Mouse (Mus musculus) A20 (cell line): ENCODE measurements around the gene Hnf1a.

ENCODE experiments used
- DNase-seq: peaks from one replicate; pipeline ENCODE4 v3.0.0-alpha.2; 2011; ENCODE audit warnings: low read depth, low spot score

Hnf1a gene

DNA sequence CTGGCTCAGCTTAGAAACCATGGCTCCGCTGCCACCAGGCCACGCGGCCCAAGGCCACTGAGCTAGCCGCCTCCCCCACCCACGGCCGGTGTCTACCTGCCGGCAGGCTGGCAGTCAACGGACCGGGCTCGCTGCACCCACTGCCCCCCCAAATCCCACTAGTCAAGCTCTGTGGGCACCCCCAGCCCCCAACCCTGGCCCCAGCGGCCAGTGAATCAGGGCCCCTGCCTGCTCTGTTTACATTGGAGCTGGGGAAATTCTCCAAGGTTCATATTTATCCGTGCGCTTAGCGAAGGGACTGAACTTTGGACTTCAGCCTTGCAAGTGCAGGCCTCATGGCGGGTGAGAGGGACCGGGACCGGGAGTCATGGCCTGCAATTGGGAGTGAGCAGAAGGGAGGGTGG lies at the start of gene Hnf1a:
Gene Hnf1a (minus strand): TSS at position 271 of the 404 bp plus-strand sequence.
- no peak for DNase-seq

DNA sequence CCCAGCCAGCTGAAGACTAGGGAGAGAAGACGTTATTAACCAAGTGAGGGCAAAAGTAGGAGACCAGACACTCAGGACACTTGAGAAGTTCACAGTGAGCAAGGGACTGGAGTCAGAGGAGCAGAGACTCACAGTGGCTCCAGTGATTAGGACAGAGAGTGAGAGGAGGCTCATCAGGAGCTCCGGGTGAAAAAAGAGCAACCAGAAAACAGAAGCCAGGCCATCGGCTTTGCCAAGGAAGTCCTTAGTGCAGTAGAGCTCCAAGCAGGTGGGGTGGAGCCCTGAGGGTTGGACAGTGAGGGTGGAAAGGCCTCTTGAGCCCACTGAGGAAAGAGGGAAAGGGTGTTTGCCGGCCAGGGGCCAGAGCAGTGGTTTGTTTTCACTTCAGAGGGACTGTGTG lies 47.9 kb upstream of the Hnf1a start:
- no peak for DNase-seq

DNA sequence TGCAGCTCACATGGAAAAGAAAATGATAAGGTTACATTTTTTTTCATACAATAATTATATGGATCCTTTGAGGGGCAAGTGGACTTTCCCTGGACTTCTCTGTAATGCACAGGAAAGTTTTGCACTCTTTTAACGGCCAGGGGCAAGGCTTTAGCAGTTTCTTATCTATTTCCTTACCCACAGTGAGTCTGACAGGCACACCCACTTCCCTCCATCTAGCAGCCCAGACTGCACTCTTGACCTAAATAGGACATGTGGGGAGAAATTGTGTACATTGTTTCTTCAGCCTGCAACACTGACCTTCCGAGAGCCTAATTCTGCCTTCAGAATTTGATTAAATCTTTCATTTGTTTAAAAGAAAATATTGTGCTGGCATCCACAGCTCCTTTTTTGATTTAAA lies 47.4 kb upstream of the Hnf1a start:
- DNase-seq = no peak

- peak; percentile 29 for DNase-seq
Observed at GRCm38 (mm10) chr5:115015121-115015520, 44.2 kb upstream of the Hnf1a start.

DNA sequence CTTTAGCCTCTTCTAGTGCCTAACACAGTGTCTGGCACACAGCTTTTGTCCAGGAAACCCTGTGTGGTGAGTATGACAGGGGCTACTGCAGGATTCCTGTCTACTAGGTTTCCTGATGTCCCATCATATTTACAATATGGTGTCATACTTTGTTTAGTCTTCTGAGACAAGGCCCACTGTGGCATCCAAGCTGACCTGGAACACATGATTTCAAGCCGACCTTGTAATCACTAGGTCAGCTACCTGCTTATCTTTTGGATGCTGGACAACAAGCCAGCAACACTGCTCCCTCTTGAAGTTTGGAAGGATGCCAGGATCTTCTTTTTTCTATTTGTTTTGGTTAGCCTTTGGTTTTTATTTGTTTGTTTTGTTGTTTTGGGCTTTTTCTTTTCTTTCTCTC lies 43.7 kb upstream of the Hnf1a start:
- DNase-seq = no peak

DNA sequence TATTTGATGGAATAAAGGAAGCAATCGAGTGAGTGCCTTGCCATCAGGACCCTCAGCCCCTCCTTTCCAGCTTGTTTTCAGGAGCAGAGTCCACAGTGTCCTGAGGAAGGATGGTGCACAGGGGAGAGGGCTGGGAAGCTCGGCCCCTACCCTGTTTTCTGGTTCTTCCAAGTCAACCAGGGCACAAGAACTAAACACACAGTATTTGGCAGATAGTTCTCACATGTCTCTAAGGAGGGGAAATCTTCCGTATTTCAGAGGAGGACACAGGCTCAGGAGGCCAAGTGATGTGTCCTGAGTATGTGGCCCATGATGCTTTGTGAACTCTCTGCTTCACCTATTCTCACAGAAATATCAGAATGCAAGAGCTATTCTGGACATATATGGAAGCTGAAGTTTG lies 42.5 kb upstream of the Hnf1a start:
- no peak for DNase-seq

- peak; percentile 71 for DNase-seq
Observed at GRCm38 (mm10) chr5:115011519-115012261, 40.8 kb upstream of the Hnf1a start.

DNA sequence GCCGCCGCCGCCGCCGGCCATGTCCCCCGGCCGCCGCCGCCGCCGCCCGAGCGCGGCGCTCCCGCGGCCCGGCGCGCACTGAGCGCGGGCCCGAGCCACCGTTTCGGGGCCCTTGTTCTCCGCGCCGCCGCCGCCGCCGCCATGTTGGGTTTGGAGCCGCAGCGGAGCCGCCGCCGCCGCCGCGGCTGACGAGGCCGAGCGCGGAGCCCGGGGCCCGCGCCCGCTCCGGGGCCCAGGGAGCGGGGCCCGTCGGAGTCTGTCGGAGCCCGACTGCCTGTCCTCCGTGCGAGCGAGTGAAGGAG lies 40.3 kb upstream of the Hnf1a start:
- no peak for DNase-seq

DNA sequence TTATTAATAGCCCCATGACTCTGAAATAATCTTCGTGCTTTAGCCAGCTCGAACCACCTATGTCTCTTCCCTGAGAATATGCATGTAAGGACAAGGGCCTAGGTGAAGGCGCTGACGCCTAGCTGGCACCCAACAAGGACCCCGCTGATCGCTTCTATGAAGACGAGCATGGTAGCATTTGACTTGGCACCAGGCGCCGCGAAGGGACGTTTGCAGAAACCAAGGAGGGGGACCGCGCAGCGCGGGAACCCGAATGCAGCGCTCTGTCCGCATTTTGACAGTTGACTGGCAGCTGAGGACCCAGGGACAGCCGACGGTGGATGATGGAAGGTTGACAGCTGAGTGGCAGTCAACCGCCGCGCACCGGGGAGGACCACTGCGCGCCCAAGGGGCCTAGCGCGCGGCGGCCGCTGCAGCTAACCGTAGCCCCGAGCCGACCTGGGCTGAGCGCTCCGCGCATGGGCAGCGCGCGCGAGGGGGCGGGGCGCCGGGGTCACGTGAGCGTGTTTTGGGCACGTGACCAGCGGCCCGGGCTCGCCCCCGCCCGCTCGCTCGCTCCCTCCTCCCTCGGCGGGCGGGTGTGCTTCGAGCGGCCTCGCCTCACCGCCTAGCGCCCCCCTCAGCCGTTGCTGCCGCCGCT lies 39.8 kb upstream of the Hnf1a start, which contains the start of gene Sppl3:
Gene Sppl3 (plus strand): TSS at position 561 of the 640 bp plus-strand sequence.
- DNase-seq = peak; percentile 95

DNA sequence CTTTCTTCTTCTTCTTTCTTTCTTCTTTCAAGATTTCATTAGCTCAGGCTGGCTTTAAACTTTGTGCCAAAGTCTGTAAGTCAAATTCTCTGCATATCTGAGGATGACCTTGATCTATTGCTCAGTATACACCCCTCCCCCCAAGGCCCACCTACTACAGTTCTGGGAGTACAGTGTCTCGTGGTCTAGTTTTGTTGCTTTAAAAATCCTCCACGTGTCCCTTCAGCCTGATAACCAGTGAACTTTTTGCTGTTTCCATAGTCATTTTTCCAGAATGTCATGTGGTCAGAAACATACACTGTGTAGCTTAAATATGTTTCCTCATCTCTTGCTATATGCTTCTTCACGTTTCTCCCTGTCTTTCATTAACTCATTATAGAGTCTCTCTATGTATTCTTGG lies 39.1 kb upstream of the Hnf1a start:
- DNase-seq = no peak

DNA sequence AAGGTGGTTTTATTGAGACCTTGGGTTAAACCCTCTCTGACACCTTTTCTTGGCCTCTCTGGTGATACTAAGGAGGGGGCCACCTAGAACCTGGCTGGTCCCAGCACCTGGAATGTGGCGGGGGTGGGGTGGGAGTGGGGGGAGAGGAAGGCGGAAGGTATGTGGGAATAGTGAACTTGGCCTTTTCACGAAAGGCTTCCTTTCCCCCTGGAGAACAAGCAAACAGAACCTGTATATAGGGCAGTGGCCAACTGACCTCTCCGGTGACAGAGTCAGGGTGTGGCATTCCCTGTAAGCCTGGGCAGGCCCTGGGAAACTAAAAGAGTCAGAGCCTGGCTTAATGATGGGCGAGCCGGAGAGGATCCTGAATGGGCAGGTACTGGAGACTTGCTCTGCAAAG lies 38.2 kb upstream of the Hnf1a start:
- DNase-seq = no peak

GRCm38 (mm10) chr5:115008307-115008706 lies 37.4 kb upstream of the Hnf1a start:
- DNase-seq = no peak

DNA sequence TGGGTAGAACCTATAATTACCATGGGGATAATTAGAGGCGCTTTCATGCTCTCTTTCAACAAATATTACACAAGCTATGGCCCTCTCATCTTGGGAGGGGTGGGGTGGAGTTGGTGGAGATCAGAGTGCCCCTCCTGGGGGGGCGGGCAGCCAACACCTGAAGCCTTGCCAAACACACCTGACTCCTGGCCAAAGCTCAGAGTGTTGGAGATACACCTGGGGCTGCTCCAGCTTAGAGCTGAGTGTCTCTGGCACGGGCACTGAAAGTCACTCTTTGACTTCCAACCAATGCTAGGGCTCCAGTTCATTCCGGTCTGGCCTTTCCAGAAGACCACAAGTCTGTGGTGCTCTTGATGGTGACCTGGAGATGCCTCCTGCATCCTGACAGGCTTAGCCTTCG lies 36.9 kb upstream of the Hnf1a start:
- no peak for DNase-seq

DNA sequence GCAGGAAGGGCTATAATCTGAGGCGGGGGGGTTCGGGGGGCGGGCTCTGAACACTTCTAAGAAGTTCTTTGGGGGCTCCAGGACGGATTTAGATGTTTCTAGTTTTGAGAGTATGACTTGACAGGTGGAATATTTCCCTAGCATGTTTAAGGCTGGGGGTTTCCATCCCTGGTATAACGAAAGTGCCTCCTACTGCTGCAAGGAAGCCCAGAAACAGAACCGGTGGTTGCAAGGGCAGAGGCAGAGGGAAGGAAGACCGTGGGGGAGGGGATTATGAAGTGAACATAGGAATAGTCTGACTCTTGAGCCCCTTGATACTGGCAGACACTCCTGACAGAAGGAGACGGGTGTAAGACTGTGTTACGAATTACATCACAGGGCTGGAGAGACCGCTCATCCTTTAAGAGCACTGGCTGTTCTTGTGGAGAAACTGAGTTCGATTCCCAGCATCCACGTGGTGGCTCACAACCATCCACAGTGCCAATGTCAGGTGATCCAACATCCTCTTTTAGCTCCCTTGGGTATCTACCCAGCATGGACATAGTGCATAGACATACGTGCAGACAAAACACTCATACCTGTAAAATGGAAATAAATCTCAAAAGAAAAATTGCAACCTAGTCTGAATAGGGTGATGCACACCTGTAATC lies 32.5 kb upstream of the Hnf1a start:
- DNase-seq = peak; percentile 36

DNA sequence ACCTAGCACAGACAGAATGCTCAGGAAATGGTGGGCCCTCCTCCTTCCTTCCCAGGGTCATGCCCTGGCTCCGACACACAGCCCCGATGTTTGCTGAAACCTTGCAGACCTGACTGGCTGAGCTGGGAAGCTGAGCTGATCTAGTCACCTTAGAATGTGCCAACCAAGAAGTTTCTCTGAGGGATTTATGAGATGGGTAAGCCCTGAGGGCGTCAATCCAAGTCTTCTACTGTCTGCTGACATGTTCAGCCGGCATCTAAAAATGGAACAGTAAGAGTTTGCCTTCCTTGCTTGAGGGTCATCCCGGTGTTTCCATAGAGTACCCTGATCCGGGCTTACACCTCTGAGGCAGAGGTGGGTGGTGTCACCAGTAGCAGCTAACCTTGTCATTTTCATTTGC lies 31.9 kb upstream of the Hnf1a start:
- DNase-seq = no peak

- no peak for DNase-seq
Observed at GRCm38 (mm10) chr5:115001464-115001863, 30.6 kb upstream of the Hnf1a start.

- DNase-seq = no peak
Observed at GRCm38 (mm10) chr5:115000503-115000902, 29.6 kb upstream of the Hnf1a start.

DNA sequence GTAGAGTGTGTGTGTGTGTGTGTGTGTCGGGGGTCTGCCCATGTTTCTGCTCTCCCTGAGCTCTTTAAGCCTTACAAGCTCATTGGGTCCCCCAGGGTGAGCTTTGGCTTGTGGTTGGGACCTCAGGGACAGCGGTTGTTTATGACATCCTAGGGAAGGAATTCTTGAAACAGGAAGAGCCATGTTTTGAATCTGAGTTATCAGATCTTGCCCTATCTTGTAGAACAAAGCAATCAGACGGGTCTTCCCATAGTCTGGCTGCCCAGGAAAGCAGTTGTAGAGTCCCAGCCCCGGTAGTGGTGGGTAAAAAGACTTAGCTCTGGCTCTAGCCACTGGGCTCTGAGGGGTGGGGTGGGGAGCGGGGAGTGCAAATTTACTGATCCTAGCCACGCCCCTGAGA lies 26.4 kb upstream of the Hnf1a start:
- no peak for DNase-seq

GRCm38 (mm10) chr5:114996447-114996846 lies 25.6 kb upstream of the Hnf1a start:
- DNase-seq = no peak

GRCm38 (mm10) chr5:114985074-114985473 lies 14.2 kb upstream of the Hnf1a start:
- DNase-seq = no peak

DNA sequence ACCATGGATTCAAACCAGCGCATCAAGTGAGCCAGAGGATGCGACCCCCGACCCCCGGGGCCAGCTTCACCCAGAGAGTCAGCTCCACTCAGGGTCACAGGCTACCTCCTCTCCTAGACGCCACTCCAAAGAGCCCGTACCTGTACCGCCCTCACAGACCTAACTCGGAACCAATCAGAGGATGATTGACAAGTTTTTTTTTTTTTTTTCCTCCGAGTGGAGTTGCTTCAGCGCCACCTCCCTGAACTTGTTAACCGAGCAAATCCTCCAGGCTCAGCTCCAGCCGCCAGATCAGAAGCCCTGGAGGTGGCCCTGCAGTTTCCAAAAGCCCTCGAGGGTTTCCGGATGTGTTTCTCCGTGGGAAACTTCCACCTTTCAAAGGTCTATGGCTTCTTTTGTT lies 11.1 kb upstream of the Hnf1a start:
- DNase-seq = no peak

DNA sequence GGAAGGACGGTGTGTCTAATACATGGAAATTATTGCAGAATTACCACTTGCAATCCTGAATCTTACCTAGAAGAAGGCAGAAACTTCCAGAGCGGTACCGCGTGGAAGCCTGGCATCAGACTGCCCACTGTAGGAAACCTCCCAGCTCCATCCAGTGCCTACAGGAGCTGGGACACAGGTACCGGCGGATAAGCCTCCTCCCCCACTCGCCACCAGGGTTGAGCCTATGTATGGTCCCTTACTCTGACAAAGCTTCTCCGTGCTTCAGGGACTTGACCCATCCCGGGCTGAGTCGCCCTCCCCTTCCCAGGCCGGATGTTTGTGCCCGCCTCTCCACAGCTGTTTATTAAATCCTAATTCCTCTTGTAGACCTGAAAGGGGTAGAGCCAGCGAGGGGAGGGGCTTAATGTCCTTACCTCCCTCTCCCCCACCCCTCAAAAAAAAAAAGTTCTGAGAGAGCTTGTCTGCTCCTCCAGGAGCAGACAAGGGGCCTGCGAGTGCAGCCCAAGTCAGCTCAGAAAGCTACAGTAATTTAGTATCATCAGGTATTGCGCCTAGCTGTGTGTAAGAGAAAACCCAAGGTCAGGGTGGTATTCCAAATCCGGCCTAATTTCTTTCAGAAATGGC lies 9.3 kb upstream of the Hnf1a start:
- no peak for DNase-seq
